In genomic region chr16:89943267-89943971, GRCm38 (mm10) we compare ENCODE assay signal across 11 mouse cellular contexts.
DNase-seq lines count a peak whose midpoint lies in the region; ATAC-seq lines count a peak whose summit lies in the region.
"Had no signal": no experiment of that assay in that cellular context is flagged by ENCODE, and none has a peak within 500 bp of the region (broad histone marks: within the 10 kb centered on the region; RNA-seq: fewer than 3 reads in every experiment).

No protein-coding gene starts in this region.

- H3K27ac ChIP-seq in intestine, embryonic 16.5 days (ENCODE audit: low read length), result no peak overlapping the region
- H3K27ac ChIP-seq in intestine, embryonic 15.5 days, result no peak overlapping the region
- H3K27ac ChIP-seq in heart, embryonic 11.5 days (ENCODE audit: low read depth, low read length), result no peak overlapping the region
- peak overlapping the region; percentile 68; the same call in 1 of the 2 replicates for H3K27ac ChIP-seq in limb, embryonic 10.5 days
- H3K27ac ChIP-seq: embryonic facial prominence, embryonic 15.5 days; liver, embryonic 14.5 days had no signal

- H3K9me3 ChIP-seq in intestine, embryonic 16.5 days (ENCODE audit: control insufficient read depth, low read length), result peaks cover 4% of the 10 kb centered on the region; the same call in 1 of the 2 replicates
- no peaks in the 10 kb centered on the region for H3K9me3 ChIP-seq in intestine, embryonic 15.5 days
- H3K9me3 ChIP-seq in heart, embryonic 11.5 days (replicated peaks; ENCODE audit: control insufficient read depth, low read length), result no peaks in the 10 kb centered on the region; the same call in 1 of the 2 replicates
- H3K9me3 ChIP-seq in limb, embryonic 10.5 days (replicated peaks), result no peaks in the 10 kb centered on the region
- H3K9me3 ChIP-seq: embryonic facial prominence, embryonic 15.5 days had no signal

- WGBS in intestine, embryonic 16.5 days, result 50% methylated on average over 19 of the region's 19 CpGs
- WGBS in intestine, embryonic 15.5 days, result 47% methylated on average over 19 of the region's 19 CpGs
- WGBS in heart, embryonic 11.5 days (ENCODE audit: insufficient replicate concordance), result 35% methylated on average over 19 of the region's 19 CpGs
- 40% methylated on average over 19 of the region's 19 CpGs for WGBS in limb, embryonic 10.5 days

- DNase-seq in adrenal gland, postnatal 10 days, result peak; percentile 54
- no peak for DNase-seq in limb, embryonic 10.5 days (ENCODE audit: low spot score)
- peak; percentile 53 for DNase-seq in retina, postnatal 1 day
- DNase-seq in testis, postnatal 10 days (ENCODE audit: low spot score), result no peak
- DNase-seq in frontal cortex, postnatal 14 days (ENCODE audit: low spot score in 2 of 2), result no peak

- no peak overlapping the region for H3K4me2 ChIP-seq in intestine, embryonic 16.5 days (ENCODE audit: low read depth, low read length)
- H3K4me2 ChIP-seq in intestine, embryonic 15.5 days (replicated peaks), result no peak overlapping the region
- no peak overlapping the region for H3K4me2 ChIP-seq in heart, embryonic 11.5 days
- H3K4me2 ChIP-seq: embryonic facial prominence, embryonic 15.5 days had no signal

- ATAC-seq in intestine, embryonic 16.5 days, result no peak
- ATAC-seq in intestine, embryonic 15.5 days, result no peak
- ATAC-seq in heart, embryonic 11.5 days (replicated peaks; ENCODE audit: insufficient number of reproducible peaks, low FRiP score, low TSS enrichment), result no peak; the same call in 1 of the 2 replicates

- no peaks in the 10 kb centered on the region for H3K36me3 ChIP-seq in intestine, embryonic 16.5 days (ENCODE audit: control insufficient read depth, insufficient read depth, low read length)
- H3K36me3 ChIP-seq in intestine, embryonic 15.5 days, result no peaks in the 10 kb centered on the region
- H3K36me3 ChIP-seq in heart, embryonic 11.5 days (ENCODE audit: control insufficient read depth, insufficient read depth, low read length), result no peaks in the 10 kb centered on the region
- H3K36me3 ChIP-seq in limb, embryonic 10.5 days, result 0 out of 2 replicates have a peak, but pooled peaks cover 3% of the 10 kb centered on the region
- H3K36me3 ChIP-seq: embryonic facial prominence, embryonic 15.5 days; G1E had no signal

- 0 out of 2 replicates have a peak, but pooled peaks cover 3% of the 10 kb centered on the region for H3K4me1 ChIP-seq in intestine, embryonic 16.5 days (ENCODE audit: control insufficient read depth, insufficient read depth, low read length)
- H3K4me1 ChIP-seq in intestine, embryonic 15.5 days (replicated peaks), result peaks cover 12% of the 10 kb centered on the region
- peaks cover 14% of the 10 kb centered on the region for H3K4me1 ChIP-seq in heart, embryonic 11.5 days (ENCODE audit: control insufficient read depth, insufficient read depth, low read length)
- H3K4me1 ChIP-seq in limb, embryonic 10.5 days, result peaks cover 50% of the 10 kb centered on the region

- no peak overlapping the region for H3K4me3 ChIP-seq in intestine, embryonic 16.5 days (ENCODE audit: low read length)
- H3K4me3 ChIP-seq in intestine, embryonic 15.5 days (replicated peaks), result no peak overlapping the region
- no peak overlapping the region for H3K4me3 ChIP-seq in heart, embryonic 11.5 days (ENCODE audit: low read depth, low read length)
- H3K4me3 ChIP-seq in limb, embryonic 10.5 days, result no peak overlapping the region
- H3K4me3 ChIP-seq: embryonic facial prominence, embryonic 15.5 days had no signal

- no peaks in the 10 kb centered on the region for H3K27me3 ChIP-seq in intestine, embryonic 16.5 days (replicated peaks; ENCODE audit: control insufficient read depth, insufficient read depth, low read length)
- H3K27me3 ChIP-seq in intestine, embryonic 15.5 days (replicated peaks), result no peaks in the 10 kb centered on the region
- H3K27me3 ChIP-seq in heart, embryonic 11.5 days (ENCODE audit: control insufficient read depth, insufficient read depth, low read length), result no peaks in the 10 kb centered on the region
- H3K27me3 ChIP-seq in limb, embryonic 10.5 days (ENCODE audit: low read depth, poor library complexity, severe bottlenecking), result no peaks in the 10 kb centered on the region
- H3K27me3 ChIP-seq: embryonic facial prominence, embryonic 15.5 days had no signal

- H3K9ac ChIP-seq in intestine, embryonic 16.5 days (ENCODE audit: low read depth, low read length), result peak overlapping the region; percentile 35; the same call in 1 of the 2 replicates
- H3K9ac ChIP-seq in intestine, embryonic 15.5 days, result no peak overlapping the region
- H3K9ac ChIP-seq in heart, embryonic 11.5 days (ENCODE audit: low read depth, low read length), result 0 out of 2 replicates have a peak overlapping the region, but pooled peaks have one; percentile 23
- H3K9ac ChIP-seq: embryonic facial prominence, embryonic 15.5 days; liver, embryonic 14.5 days had no signal

Comparison
In these comparisons a context has a peak if more than half of its experiments do, and no peak if none do; other contexts are left out.
1. DNase-seq: peak in adrenal gland, postnatal 10 days (single experiment) and retina, postnatal 1 day (single experiment); none in limb, embryonic 10.5 days (single experiment), testis, postnatal 10 days (single experiment) and frontal cortex, postnatal 14 days (0 of 2).